Mouse (Mus musculus) C2C12 (cell line): ENCODE data around the gene Trmt13.

Experiments
- CEBPB ChIP-seq: IDR thresholded peaks from one replicate; pipeline ENCODE4 v1.6.1; 2011; ENCODE audit warnings: low read depth, mild to moderate bottlenecking, control low read depth, moderate library complexity
- CTCF ChIP-seq: IDR thresholded peaks from one replicate; pipeline ENCODE4 v1.5.1; 2011; ENCODE audit not compliant: control insufficient read depth, insufficient read depth, insufficient read length
- FOSL1 ChIP-seq: IDR thresholded peaks from one replicate; pipeline ENCODE4 v1.8.0; 2011; ENCODE audit warnings: mild to moderate bottlenecking, low read length; ENCODE audit not compliant: poor library complexity, insufficient read depth, severe bottlenecking
- MYOD1 ChIP-seq: IDR thresholded peaks from one replicate; pipeline ENCODE4 v1.6.1; 2011; ENCODE audit warnings: low read depth; ENCODE audit not compliant: control insufficient read depth, insufficient read length
- MYOG ChIP-seq: IDR thresholded peaks from one replicate; pipeline ENCODE4 v1.6.1; 2011; ENCODE audit not compliant: control insufficient read depth, insufficient read length; ENCODE audit errors: extremely low read depth
- USF1 ChIP-seq: IDR thresholded peaks from one replicate; pipeline ENCODE4 v1.6.1; 2011; ENCODE audit warnings: low read depth, mild to moderate bottlenecking, control low read depth, moderate library complexity

- TF ChIP-seq CTCF (no peak), USF1 (no peak), MYOG (no peak), FOSL1 (no peak), CEBPB (no peak), MYOD1 (no peak)
Measured at GRCm38 (mm10) chr3:116641811-116642371, 27.5 kb upstream of the Trmt13 start.
